Mouse (Mus musculus): Measurements from ENCODE around the gene Irf8. TPM values are rescaled to one million over a fixed set of nuclear protein-coding genes. Genes with fewer than 3 reads are reported as not detected.
"Not testable (repeated sequence)": the region's sequence is repeated elsewhere in the genome, so short reads cannot be mapped to it uniquely, and the experiment has no call there.

Irf8 gene
- polyA plus RNA-seq, 1 experiment from 2014 or later = 12.6 TPM

DNA sequence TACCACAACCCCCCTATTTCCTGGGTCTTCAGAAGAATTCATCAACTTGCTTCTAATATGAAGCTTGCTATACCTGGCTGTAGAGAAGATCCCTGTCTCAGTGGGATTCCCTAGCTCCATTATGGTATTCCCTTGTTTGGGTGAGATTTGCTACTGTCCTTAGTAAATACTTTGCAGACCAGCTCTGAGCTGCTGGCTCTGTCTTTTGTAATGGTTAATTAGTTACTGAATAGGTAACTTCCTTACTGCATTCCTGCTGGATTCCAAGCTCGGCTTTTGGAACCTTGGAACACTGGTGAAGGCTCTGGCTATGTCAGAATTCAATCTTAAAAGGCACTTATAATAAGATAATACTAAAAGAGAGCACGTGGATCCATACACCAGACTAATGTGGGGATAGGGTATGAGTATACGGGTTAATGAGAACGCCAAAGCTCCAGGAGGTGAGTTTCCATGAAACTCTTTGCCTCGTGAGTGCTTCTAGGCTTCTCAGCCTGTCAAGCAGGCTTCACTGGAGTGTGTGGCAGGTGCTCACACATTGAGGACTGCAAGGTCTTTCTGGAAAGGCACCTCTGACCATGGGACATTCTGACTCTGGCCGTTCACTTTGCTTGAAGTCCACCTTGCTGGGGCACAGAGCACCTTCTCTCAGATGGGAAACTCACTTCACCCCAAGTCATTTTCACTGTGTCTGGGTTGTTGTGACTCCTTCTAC, 67.7 kb downstream of the Irf8 start:
- not testable (repeated sequence) for H3K27ac ChIP-seq; H3K4me2 ChIP-seq; ATAC-seq (replicated peaks; ENCODE audit: insufficient number of reproducible peaks, insufficient read depth, low FRiP score, low read depth); H3K36me3 ChIP-seq; H3K4me3 ChIP-seq; H3K9ac ChIP-seq; H3K9me3 ChIP-seq (replicated peaks)
- peaks cover 21% of the 10 kb centered on the region for H3K4me1 ChIP-seq (replicated peaks)
- H3K27me3 ChIP-seq = peaks cover 76% of the 10 kb centered on the region
- 67% methylated on average over 6 of the region's 6 CpGs for WGBS

- ATAC-seq (replicated peaks; ENCODE audit: insufficient number of reproducible peaks, insufficient read depth, low FRiP score, low read depth) = no peak
- Histone ChIP-seq H3K4me3 (no peak overlapping the region), H3K4me2 (no peak overlapping the region), H3K9ac (no peak overlapping the region), H3K27ac (no peak overlapping the region), H3K27me3 (peaks cover 70% of the 10 kb centered on the region), H3K9me3 (replicated peaks) (no peaks in the 10 kb centered on the region), H3K4me1 (replicated peaks) (peaks cover 21% of the 10 kb centered on the region), H3K36me3 (no peaks in the 10 kb centered on the region)
- WGBS = 50% methylated on average over 3 of the region's 3 CpGs
Observed at GRCm38 (mm10) chr8:120804741-120805140, 68.6 kb downstream of the Irf8 start.

Other genes with a start within 250 kb of the Irf8 start
- gene Gins2, start 147.1 kb upstream of the Irf8 start, polyA plus RNA-seq (2015; fragmentation: Nextera tagmentation; extraction: Ambion mirVana) = 43.9 and 56.2 TPM in 2 replicates
- 3.0 and 4.4 TPM in 2 replicates for gene 1190005I06Rik, start 88.7 kb upstream of the Irf8 start, polyA plus RNA-seq (2015; fragmentation: Nextera tagmentation; extraction: Ambion mirVana)
- gene Gm27021, start 68.3 kb upstream of the Irf8 start, polyA plus RNA-seq (2015; fragmentation: Nextera tagmentation; extraction: Ambion mirVana) = 2.1 and 2.5 TPM in 2 replicates
- 1,832 and 2,366 TPM in 2 replicates for gene Cox4i1, start 68.1 kb upstream of the Irf8 start, polyA plus RNA-seq (2015; fragmentation: Nextera tagmentation; extraction: Ambion mirVana)
- 144 and 163 TPM in 2 replicates for gene Emc8, start 67.8 kb upstream of the Irf8 start, polyA plus RNA-seq (2015; fragmentation: Nextera tagmentation; extraction: Ambion mirVana)